Mouse (Mus musculus) thymus, adult 2 months (tissue): ENCODE measurements around the gene Iqcd.

Source experiments
- CTCF ChIP-seq: fragments of 200-500 bp; IDR thresholded peaks from 2 replicates; pipeline ENCODE4 v1.5.1; 2012; ENCODE audit warnings: mild to moderate bottlenecking, control low read depth, low read length, moderate library complexity, borderline replicate concordance; ENCODE audit not compliant: control insufficient read depth, poor library complexity, insufficient read depth; ENCODE audit errors: extremely low read depth
- POLR2A ChIP-seq: fragments of 200-500 bp; IDR thresholded peaks from 2 replicates; pipeline ENCODE4 v1.6.1; 2012; ENCODE audit warnings: mild to moderate bottlenecking, low read length, control low read depth, moderate library complexity; ENCODE audit not compliant: control insufficient read depth, poor library complexity, insufficient read depth; ENCODE audit errors: extremely low read depth

DNA sequence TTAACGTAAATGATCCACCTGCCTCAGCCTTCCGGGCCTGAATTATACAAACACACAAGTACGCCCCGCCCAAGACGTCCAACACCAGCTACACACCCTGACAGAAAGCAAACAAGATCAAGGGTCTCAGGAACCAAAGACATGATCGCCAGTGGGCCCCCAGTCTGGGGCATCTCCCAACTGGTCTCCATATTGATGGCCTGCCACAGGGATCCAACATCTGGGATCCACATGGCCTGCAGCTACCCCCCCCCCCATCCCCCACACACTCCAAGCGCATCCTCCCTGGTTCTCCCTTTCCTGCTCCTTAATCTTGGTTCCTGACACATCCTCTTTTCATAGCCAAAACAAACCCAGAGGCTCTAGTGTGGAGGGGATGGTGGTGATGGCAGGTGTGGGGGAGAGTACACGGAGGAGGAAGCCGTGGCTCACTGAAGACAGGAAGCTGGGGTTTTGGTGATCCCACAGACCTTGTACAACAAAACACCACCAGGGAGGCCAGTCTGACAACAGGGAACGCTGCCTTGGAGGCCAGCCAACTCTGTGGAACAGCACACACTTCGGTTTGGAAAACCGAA, 10.2 kb upstream of the Iqcd start:
- TF ChIP-seq CTCF = no peak
- no peak for TF ChIP-seq POLR2A
